Mouse (Mus musculus) neutrophil, adult 5-6 weeks (primary cell): ENCODE results near the gene Nme4. TPM values are rescaled to one million over a fixed set of nuclear protein-coding genes. Genes with fewer than 3 reads are reported as not detected.
A peak's percentile ranks its signal among the peaks of the same experiment; 100 is the strongest.

Experiments used
- ATAC-seq: fragments of 151-379, 151-347 bp; 2 replicates; pipeline ENCODE4 v1.8.0; 2017; ENCODE audit warnings: mild to moderate bottlenecking, moderate TSS enrichment; ENCODE audit not compliant: insufficient number of reproducible peaks, poor library complexity, low FRiP score, severe bottlenecking; ENCODE audit errors: extremely low read depth
- total RNA-seq: library from RNA; stranded (forward); fragments of 200-1000 nt; gene quantifications from 2 replicates; pipeline ENCODE4 v1.2.3, GENCODE M21; 2017

Nme4 gene
- 2.7 TPM in 1 of 2 replicates, not detected in the other for total RNA-seq

GRCm38 (mm10) chr17:26095121-26095740 is at the start of gene Nme4:
TSS of gene Nme4 (minus strand) at chr17:26095602.
- no peak for ATAC-seq

GRCm38 (mm10) chr17:26143386-26143785 is 48.0 kb upstream of the Nme4 start:
- ATAC-seq: no peak

GRCm38 (mm10) chr17:26142796-26143195 is 47.4 kb upstream of the Nme4 start:
- no peak for ATAC-seq

GRCm38 (mm10) chr17:26138901-26139381 is 43.5 kb upstream of the Nme4 start:
- no peak for ATAC-seq

GRCm38 (mm10) chr17:26138239-26138836 is 42.9 kb upstream of the Nme4 start, which contains the start of gene Axin1:
TSS of gene Axin1 (plus strand) at chr17:26138688.
- ATAC-seq: peak; percentile 92

GRCm38 (mm10) chr17:26137751-26138130 is 42.3 kb upstream of the Nme4 start:
- ATAC-seq: no peak

GRCm38 (mm10) chr17:26137106-26137750 is 41.8 kb upstream of the Nme4 start:
- no peak for ATAC-seq

GRCm38 (mm10) chr17:26131856-26132853 is 36.8 kb upstream of the Nme4 start:
- ATAC-seq: no peak

GRCm38 (mm10) chr17:26131062-26131732 is 35.8 kb upstream of the Nme4 start:
- ATAC-seq: no peak

- ATAC-seq: no peak
Observed at GRCm38 (mm10) chr17:26125226-26125625, 29.8 kb upstream of the Nme4 start.

GRCm38 (mm10) chr17:26124560-26124959 is 29.2 kb upstream of the Nme4 start:
- ATAC-seq: no peak

GRCm38 (mm10) chr17:26123267-26123684 is 27.9 kb upstream of the Nme4 start, which contains the start of gene Mrpl28:
TSS of gene Mrpl28 (plus strand) at chr17:26123500.
- peak; percentile 79 for ATAC-seq

- ATAC-seq: no peak
Observed at GRCm38 (mm10) chr17:26122431-26123140, 27.2 kb upstream of the Nme4 start.

GRCm38 (mm10) chr17:26119766-26120710 is 24.6 kb upstream of the Nme4 start:
- peak; percentile 61 for ATAC-seq

GRCm38 (mm10) chr17:26116503-26117258 is 21.3 kb upstream of the Nme4 start:
- ATAC-seq: no peak

- ATAC-seq: no peak
Observed at GRCm38 (mm10) chr17:26115956-26116487, 20.6 kb upstream of the Nme4 start.
